Mouse (Mus musculus): ENCODE measurements around the gene Ralb.

Gene Ralb

DNA sequence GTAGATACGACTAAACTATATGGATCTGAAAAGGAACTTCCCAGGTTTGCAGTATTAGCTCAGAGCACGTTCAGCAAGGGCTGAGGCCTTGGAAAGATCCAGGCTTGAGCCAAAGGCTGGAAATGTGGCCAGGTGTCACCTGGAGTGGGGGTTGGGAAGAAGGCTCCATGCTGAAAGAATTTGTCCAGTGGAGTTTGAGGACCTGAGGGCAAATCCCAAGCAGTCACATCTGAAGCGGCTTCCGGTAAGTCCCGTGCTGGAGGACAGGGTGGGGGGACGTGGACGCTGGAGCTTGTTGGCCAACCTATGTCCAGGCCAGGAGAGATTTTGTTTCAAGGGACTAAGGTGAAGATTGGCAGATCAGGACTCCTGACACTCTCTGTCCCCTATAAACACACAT lies 19.2 kb upstream of the Ralb start:
- no peak for DNase-seq (ENCODE audit: low spot score in 2 of 2)

DNA sequence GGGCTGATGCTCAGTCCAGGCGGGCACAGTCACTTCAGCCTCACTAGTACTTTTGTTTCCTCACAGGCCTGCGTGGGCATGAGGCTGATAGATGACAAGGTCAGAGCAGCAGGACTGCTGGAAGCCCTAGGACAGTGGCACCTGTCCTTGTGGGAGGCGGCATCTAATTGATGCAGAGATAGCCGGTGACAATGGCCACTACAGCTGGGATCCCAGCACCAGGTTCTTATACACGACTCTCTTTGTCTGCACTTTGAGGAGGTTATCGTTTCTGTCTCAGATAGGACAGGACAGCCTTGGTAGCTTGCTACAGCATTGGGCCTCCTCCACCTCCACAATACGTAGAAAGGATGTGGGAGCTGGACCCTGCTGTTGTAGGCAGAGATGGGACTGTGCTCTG lies 18.8 kb upstream of the Ralb start:
- no peak for DNase-seq (ENCODE audit: low spot score in 2 of 2)

DNA sequence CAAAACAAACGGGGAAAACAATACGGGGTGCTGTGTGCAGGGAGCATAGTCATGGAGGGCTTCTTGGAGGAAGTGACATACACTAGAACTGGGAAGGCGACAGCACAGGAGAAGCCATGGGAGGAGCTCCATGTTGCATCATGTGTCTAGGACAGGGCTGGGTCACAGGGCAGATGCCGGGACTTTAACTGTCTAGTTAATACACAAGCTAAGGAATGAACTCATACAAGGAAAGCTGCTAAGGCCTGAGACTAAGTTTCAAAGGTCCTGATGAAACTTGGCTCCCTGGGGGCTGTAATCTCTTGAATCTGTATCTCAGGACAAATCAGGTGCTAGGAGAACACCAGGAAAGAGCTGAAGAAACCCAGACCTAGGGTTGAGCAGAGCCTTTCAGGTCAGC lies 18.1 kb upstream of the Ralb start:
- DNase-seq (ENCODE audit: low spot score in 2 of 2): no peak

DNA sequence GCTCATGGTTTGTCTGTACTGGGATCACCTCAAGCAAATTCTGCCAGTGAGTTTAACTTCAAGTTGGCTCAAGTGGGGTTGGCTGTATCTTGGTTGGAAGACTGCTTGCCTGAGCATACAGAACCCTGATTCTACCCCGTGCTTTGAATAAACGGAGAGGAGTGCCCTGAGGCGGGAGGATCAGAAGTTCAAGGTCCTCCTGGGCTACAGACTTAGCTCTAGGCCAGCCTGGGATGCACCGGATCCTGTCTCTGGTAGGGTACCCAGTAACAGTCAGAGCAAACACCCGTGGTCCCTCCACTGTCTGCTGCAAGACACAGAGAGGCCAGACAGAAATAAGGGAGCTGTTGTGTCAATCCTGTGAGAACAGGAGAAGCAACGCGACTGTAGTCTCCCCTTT lies 17.1 kb upstream of the Ralb start:
- no peak for DNase-seq (ENCODE audit: low spot score in 2 of 2)

DNA sequence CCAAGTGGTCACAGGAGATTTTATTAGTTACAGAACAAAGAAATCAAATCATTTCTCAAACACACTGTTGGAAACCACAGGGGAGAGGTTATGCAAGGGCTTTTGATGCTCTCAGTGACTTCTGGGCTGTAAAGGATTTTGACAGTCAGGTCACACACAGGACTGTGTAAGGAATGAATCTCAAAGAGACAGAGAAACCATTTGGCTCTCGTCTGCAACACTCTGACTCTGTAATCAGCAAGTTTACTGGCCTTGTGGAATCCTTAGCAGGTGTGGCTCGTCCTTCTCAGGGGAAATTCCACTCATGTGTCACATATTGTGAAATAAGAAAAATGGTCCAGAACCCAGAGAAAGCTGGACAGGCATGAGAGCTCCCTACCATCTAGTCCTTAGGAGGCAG lies 16.4 kb upstream of the Ralb start:
- no peak for DNase-seq (ENCODE audit: low spot score in 2 of 2)

DNA sequence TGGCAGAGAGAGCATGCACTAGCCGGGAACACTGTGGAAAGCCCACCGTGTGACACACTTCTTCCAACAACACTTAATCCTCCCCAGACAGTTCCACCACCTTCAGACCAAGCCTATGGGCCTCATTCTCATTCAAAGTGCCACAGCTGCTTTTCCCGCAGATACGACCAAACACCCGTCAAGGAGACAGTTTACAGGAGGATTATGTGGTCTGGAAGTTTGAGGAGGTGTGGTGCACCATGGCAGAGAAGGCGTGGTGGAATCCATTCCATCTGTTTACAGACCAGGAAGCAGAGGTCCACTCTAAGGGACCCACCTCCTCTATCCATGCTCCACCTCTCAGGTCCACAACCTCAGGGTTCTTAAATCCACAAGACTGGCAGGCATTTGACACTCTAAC lies 14.7 kb upstream of the Ralb start:
- DNase-seq (ENCODE audit: low spot score in 2 of 2): no peak

DNA sequence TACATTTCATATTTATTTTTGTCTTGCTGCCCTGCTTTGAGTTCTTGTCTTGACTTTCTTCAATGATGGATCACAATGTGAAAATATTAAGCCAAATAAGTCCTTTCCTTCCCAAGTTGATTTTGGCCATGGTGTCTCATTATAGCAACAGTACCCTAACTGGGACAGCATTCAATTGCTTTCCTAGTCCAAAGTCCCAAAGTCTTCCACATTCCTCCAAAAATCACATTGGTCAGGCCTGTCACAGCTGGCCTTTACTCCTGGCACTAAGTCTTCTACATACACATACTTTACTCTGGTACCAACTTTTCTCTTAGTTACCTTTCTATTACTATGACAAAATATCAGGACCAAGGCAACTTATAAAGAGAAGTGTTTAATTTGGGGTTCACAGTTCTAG lies 14.2 kb upstream of the Ralb start:
- DNase-seq (ENCODE audit: low spot score in 2 of 2): no peak

DNA sequence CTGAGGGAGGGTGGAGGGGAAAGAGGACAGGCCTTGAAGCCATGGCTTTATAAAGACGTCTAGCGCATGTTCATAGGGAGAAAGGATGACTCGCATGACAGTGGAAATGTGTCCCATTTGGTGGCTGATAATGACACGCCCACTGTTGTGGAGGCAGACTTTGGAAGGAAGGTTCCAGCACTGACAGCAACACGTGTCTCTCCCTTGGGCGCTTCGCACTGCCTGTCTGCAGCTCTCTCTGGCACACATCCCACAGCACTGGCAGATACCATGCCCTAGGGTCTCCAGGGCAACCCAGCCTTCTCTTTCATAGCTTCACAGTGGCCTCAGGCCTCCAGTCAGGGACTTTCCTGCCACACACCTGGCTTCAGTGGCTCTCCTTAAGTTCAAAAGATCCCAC lies 13.5 kb upstream of the Ralb start:
- DNase-seq (ENCODE audit: low spot score in 2 of 2): no peak

DNA sequence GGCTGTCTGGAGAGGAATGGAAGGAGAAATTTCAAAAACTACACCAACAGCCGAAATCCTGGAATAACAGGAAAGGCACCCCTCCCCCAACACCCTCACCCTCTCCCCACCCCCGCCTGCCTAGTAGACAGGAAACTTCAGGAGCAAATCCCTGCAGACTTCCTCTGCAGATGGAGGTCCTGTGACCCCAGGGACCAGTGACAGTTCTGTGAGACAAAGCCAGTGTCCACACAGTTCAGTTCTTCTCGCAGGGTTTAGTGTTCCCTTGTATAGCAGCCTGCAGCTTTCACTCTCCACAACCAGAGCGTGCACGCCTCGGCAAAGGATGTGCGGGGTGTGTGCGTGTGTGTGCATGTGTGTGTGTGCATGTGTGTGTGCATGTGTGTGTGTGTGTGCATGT lies 6.3 kb upstream of the Ralb start:
- DNase-seq (ENCODE audit: low spot score in 2 of 2): no peak

DNA sequence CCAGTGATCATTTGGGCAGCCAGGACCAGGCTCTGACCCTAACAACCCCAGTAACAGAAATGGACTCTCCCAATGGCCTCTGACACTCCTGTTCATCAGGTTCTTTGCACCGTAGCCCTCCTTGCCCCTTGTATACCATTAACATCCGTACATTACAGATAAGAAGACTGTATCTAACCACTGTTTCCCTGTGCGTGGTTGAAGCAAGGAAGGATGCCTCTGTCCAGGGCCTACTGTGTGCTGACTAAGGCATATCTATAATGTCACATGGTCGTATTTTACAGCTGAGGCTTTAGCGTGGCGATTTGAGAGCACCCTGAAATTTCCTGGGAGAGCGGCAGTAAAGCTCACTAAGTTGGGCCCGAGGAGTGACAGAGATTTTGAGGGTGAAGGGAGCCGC lies 5.8 kb upstream of the Ralb start:
- no peak for DNase-seq (ENCODE audit: low spot score in 2 of 2)

DNA sequence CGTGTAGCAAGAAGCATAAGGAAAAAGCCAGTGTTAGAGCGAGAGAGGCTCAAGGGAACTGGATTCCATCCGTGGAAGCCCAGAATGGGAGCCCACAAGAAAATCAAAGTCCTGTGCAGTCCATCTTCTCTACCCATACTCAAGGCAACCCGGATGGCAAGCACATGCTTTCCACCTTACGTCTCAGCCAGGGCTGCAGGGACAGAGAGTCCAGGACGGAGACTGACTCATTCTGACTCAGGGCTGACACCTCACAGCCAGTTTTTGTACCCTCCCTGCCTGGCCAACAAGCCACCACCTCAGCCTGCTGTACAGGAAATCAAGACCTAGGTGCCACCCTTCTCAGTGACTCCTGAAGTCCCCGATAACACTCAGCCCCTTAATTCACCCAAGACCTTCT lies 4.9 kb upstream of the Ralb start:
- no peak for DNase-seq (ENCODE audit: low spot score in 2 of 2)

DNA sequence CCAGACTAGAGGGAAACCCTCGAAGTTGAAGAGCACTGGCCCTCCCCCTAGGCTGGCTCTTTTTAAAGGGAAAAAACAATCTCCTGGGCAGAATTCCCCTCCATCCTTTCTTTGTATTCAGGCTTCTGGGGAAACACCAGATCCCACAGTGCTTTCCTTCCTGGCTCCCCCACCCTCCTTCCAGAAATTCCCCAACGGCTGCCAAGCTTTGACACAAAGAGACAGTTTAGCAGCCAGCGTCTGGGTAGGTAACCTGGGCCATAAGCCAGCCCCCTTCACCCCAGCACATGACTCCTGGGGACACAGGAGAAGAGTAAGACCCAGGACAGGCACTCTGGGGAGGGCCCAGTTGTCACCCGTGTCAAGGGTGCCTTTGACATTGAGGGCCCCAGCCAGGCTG lies 4.0 kb upstream of the Ralb start:
- DNase-seq (ENCODE audit: low spot score in 2 of 2): no peak

DNA sequence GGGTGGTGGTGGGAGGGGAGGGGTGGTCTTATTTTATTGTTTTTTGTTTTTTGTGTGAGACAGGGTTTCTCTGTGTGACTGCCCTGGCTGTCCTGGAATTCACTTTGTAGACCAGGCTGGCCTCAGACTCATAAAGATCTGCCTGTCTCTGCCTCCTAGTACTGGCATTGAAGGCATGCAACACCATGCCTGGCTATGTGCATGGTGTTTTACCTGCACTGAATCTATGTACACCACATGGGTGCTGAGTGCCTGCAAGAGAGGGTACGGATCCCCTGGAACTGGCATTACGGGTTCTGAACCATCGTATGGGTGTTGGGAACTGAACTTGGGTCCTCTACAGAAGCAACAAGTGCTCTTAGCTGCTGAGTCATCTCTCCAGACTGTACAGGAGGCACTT lies 1.4 kb upstream of the Ralb start:
- DNase-seq (ENCODE audit: low spot score in 2 of 2): no peak

DNA sequence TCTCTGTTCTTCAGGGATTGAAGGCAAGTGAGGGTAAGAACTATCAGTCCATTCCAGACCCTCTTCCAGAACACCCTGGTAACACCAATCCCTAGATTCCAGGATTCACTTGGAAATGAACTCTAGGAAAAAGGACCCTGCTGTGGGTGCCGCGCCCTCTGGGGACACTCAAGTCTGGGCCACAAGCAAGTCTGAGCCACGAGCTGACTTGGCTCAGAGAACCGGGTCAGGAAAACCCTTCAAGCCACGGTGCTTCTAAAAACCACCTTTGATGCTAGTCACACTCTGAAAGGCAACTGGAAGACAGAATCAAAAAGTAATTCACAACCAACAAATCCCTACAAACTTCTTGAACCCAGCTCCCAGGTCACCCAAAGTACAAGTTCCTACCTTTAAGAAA lies 786 bp downstream of the Ralb start:
- DNase-seq (ENCODE audit: low spot score in 2 of 2): no peak

DNA sequence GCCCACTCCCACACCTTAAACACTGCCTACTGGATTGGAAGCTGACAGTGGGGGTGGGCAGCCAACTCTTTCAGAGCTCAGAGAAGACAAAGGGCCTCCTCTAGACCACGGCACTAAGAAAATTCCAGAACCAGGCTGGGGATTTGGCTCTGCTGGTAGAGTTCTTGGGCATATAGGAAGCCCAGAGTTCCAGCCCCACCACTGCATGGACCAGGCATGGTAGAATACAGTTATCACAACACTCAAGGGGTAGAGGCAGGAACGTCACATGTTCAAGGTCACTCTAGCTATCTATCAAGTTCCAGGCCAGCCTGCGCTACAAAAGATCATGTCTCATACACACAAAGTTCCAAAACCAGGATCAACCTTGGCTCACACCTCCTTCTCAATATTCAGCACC lies 1.4 kb downstream of the Ralb start:
- no peak for DNase-seq (ENCODE audit: low spot score in 2 of 2)

DNA sequence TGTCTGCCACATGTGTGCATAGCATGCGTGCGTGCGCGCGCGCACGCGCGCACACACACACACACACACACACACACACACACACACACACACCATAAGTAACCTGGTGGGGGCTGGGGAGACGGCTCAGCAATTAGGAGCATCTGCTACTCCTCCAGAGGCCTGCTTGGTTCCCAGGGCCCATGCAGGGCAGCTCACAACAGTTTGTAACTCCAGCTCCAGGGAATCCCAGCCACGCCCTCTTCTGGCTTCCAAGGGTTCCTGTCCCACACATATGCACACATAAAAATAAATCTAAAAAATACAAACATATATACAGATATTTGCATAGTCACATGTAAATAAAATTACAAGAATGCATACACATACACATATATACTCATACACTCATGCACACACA lies 1.9 kb downstream of the Ralb start:
- no peak for DNase-seq (ENCODE audit: low spot score in 2 of 2)

DNA sequence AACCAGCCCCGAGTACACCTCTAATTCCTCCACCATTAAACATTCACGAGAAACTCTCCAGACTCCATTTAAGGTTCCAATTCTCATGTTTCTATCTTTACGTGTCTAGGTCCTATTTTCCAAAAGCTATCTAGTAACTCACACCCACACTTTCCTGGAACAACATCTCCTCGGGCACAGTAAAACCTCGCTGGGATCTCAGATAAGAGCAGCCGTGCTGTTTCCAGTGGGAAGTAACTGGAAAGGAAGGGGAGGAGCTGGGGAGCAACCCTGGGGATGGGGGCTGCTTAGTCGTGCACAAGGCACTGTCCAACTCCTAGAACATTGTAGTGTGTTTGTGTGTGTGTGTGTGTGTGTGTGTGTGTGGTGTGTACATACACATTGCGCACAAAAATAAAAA lies 2.7 kb downstream of the Ralb start:
- DNase-seq (ENCODE audit: low spot score in 2 of 2): no peak

DNA sequence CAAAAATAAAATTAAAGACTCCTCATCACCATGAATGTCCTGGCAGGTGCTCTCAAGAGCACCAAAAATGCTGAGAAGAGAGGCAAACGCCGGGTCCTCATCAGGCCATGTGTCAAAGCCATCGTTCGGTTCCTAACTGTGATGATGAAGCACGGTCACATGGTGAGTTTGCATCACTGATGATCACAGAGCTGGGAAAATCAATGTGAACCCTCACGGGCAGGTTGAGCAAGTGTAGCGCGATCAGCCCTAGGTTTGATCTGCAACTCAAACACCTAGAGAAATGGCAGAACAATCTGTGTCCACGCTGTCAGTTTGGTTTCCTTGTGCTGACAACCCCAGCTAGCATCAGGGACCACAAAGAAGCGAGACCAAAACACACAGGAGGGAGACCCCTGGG lies 5.1 kb downstream of the Ralb start:
- no peak for DNase-seq (ENCODE audit: low spot score in 2 of 2)

DNA sequence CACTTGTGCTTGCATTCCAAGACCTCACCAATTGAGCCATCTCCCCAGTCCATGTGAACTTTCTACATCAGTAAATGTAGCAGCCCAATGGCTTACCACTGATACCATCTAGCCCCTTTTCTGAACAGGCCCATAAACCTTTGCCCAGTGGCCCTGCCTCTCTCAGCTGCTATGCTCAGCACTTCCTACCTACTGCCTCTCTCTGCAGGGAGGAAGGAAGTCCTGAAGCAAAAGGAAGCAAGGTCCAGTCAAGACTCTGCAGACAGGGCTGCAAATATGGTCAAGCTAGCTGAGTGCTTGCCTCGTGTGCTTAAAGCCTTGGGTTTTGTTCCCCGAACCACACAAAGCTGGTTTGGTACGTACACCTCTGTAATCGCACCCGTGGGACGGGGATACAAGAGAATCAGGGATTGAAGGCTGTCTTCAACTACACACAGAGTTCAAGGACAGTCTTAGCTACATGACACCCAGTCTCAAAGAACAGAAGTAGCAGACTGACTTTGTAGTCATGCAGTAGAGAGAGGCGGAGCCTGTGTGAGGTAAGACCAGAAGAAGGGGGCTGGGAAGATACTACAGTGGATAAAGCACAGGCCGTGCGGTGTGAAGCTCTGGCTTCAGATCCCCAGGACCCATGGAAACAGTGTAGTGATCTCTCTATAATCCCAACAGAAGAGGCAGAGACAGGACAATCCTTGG lies 5.9 kb downstream of the Ralb start:
- DNase-seq (ENCODE audit: low spot score in 2 of 2): no peak

DNA sequence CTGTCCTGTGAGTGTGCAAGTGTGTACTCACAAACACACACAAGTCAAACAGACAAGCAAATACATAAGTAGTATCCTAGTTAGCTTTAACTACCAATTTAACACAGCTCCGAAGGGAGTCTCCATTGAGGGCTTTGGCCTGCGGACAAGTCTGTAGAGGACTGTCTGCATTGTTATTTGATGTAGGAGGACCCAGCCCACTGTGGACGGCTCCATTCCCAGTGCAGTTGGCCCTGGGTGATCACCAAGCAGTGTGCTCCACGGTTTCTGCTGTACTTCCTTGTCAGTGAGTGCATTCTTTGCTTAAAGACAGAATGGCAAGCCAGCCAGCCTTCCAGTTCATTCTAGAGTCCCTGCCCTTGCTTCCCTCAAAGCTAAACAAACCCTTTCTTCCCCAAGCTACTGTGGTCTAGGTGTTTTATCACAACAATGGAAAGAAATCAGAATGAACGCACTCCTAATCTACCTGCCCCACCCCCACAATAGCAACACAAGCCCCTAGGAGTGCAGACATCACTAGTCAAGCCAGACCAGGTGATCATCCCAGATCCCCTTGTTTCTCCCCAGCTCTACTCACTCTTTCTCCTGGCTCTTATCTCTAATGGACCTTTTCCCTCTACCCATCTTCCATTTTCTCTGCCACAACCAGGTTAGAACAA lies 7.1 kb downstream of the Ralb start:
- DNase-seq (ENCODE audit: low spot score in 2 of 2): no peak

DNA sequence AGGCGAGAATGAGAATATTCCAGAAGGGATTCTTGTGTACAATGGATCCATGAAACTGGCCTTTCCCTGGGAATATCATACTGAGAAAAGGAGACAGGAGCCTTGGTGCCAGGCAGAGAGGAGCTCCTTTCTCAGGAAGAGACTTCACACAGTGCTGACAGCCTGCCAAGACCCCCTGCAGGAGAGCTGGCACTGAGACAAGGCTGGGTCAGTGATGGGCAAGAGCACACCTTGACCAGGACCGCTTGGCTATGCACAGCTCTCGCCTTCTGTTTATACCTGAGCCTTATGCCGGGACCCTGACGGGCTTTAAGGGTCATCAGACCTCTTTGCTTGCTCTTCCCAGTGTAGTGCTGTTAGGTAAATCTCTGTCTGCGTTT lies 9.2 kb downstream of the Ralb start:
- no peak for DNase-seq (ENCODE audit: low spot score in 2 of 2)

DNA sequence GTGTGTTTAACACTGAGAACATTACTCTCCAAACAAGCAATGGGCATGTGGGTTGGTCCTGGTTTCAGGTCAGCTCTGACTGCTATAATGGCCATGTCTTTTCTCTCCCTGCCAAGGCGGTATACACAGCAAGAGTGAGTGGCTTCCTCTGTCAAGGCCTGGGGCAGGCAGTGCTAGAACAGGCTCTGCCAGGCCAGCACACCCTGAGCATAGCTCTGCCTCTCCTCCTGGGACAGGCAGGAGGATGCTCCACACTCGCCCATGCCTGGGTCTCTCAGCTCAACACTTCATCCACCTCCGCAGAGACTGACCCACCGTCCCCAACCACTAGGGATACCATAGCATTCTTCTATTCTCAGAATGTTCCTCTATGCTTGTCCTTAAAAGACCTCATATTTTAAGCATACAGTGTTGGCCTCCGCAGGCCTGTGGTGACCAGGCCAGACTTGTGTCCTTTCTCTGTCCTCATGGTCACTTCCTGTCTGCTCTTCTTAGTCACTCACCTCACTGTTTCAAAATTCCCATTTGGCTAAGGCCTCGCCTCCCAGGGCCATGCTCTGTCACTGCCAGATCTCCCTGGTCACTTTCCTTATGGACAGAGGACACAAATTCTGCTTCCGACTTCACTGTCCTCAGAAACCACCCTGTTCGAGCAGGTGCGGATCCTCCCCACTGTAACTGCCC lies 9.7 kb downstream of the Ralb start:
- no peak for DNase-seq (ENCODE audit: low spot score in 2 of 2)

DNA sequence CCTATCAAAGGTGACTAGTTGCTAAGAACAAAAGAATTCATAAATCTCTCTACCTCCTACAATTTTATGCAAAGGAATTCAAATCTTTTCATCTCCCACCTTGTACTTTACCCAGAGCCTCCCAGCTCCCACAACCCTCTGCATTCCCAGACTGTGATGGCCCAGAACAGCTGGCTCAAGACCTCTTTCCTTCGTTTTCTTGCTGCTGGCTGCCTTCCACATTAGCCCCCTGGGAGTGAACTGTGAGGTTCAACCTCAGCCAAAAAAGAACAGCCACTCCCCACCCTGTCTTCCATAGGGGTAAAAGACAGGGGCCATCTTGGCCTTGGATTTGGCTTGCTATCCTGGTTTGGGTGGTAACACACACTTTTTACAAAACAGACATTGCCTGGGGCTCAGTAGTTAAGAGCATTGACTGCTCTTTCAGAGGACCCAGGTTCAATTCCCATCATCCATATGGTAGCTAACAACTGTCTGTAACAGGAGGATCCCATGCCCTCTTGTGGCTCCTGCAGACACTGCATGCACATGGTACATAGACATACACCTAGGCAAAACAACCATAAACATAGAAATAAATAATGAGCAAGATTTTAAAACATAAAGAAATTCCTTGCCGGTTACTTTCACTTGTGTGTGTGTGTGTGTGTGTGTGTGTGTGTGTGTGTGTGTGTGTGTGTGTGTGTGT lies 10.4 kb downstream of the Ralb start:
- DNase-seq (ENCODE audit: low spot score in 2 of 2): no peak
